ENCODE assay signal across 11 mouse cellular contexts in genomic region chr10:117040355-117040754, GRCm38 (mm10). TPM values are rescaled to one million over a fixed set of nuclear protein-coding genes. Genes with fewer than 3 reads are reported as not detected.
A peak's percentile ranks its signal among the peaks of the same experiment; 100 is the strongest.
DNase-seq lines count a peak whose midpoint lies in the region; ATAC-seq and TF ChIP-seq lines count a peak whose summit lies in the region.
"Had no signal": no experiment of that assay in that cellular context is flagged by ENCODE, and none has a peak within 500 bp of the region (broad histone marks: within the 10 kb centered on the region; RNA-seq: fewer than 3 reads in every experiment).

No protein-coding gene starts in this region.

- no peaks in the 10 kb centered on the region for H3K36me3 ChIP-seq in heart, embryonic 12.5 days
- no peaks in the 10 kb centered on the region for H3K36me3 ChIP-seq in lung, postnatal 0 days (ENCODE audit: insufficient read depth, low read length)
- H3K36me3 ChIP-seq in G1E (replicated peaks): peaks cover 2% of the 10 kb centered on the region
- H3K36me3 ChIP-seq: lung, embryonic 15.5 days had no signal

- no peak for TF ChIP-seq POLR2A in lung, adult 2 months (IDR thresholded peaks at IDR 0.05; ENCODE audit: borderline replicate concordance, extremely low read depth, low read depth, low read length)

- no peak overlapping the region for H3K27ac ChIP-seq in heart, embryonic 12.5 days (ENCODE audit: poor library complexity, severe bottlenecking)
- no peak overlapping the region for H3K27ac ChIP-seq in lung, postnatal 0 days (ENCODE audit: low read length)
- H3K27ac ChIP-seq: lung, embryonic 15.5 days had no signal

- H3K27me3 ChIP-seq in heart, embryonic 12.5 days (replicated peaks): no peaks in the 10 kb centered on the region
- 0 out of 2 replicates have a peak, but pooled peaks cover 3% of the 10 kb centered on the region for H3K27me3 ChIP-seq in lung, postnatal 0 days (replicated peaks; ENCODE audit: insufficient read depth, low read length)
- peaks cover 28% of the 10 kb centered on the region for H3K27me3 ChIP-seq in G1E (ENCODE audit: insufficient read depth, low read length)

- no peak overlapping the region for H3K9ac ChIP-seq in heart, embryonic 12.5 days
- H3K9ac ChIP-seq in lung, postnatal 0 days (replicated peaks; ENCODE audit: low read depth): no peak overlapping the region
- H3K9ac ChIP-seq: lung, embryonic 15.5 days had no signal

- DNase-seq in heart, postnatal 10 days: peak; percentile 34 to 44
- peak; percentile 45 for DNase-seq in lung, postnatal 0 days (ENCODE audit: low spot score)
- DNase-seq in lung, adult 2 months: no peak
- DNase-seq in G1E (ENCODE audit: low spot score): no peak
- DNase-seq in embryo, embryonic 10.5 days (ENCODE audit: low spot score): peak; percentile 60
- DNase-seq in layer of hippocampus, postnatal 36 days: no peak
- no peak for DNase-seq in adrenal gland, adult 8-10 months

- no peak for TF ChIP-seq EP300 in lung, postnatal 0 days (IDR thresholded peaks at IDR 0.05)

- 74% methylated on average over 6 of the region's 6 CpGs for WGBS in heart, embryonic 12.5 days
- WGBS in lung, postnatal 0 days: 69% methylated on average over 6 of the region's 6 CpGs
- WGBS in lung, adult 2 months: 66% methylated on average over 6 of the region's 6 CpGs

- peak; percentile 63 for TF ChIP-seq CTCF in lung, postnatal 0 days (IDR thresholded peaks at IDR 0.05)
- no peak for TF ChIP-seq CTCF in lung, adult 2 months (IDR thresholded peaks at IDR 0.05; ENCODE audit: insufficient read depth, low read length)
- no peak for TF ChIP-seq CTCF in G1E (IDR thresholded peaks at IDR 0.05; ENCODE audit: low read depth, low read length)

- no peaks in the 10 kb centered on the region for H3K9me3 ChIP-seq in heart, embryonic 12.5 days (replicated peaks)
- H3K9me3 ChIP-seq in lung, postnatal 0 days (ENCODE audit: low read length): no peaks in the 10 kb centered on the region
- H3K9me3 ChIP-seq in G1E (replicated peaks): no peaks in the 10 kb centered on the region
- H3K9me3 ChIP-seq: lung, embryonic 15.5 days had no signal

- ATAC-seq in heart, embryonic 12.5 days (ENCODE audit: insufficient number of reproducible peaks, low FRiP score): no peak
- ATAC-seq in lung, postnatal 0 days: no peak
- ATAC-seq in G1E (ENCODE audit: extremely low read depth, insufficient number of reproducible peaks, low FRiP score, poor library complexity, severe bottlenecking): peak; percentile 57; the same call in 1 of the 2 replicates
- ATAC-seq: hindbrain, embryonic 16.5 days had no signal

- H3K4me2 ChIP-seq in heart, embryonic 12.5 days: no peak overlapping the region
- H3K4me2 ChIP-seq in lung, postnatal 0 days (replicated peaks; ENCODE audit: low read depth, low read length): no peak overlapping the region
- H3K4me2 ChIP-seq: lung, embryonic 15.5 days had no signal

- intact Hi-C loops in heart, postnatal 10 days (cut with DNase I): no loop called here

- no peak overlapping the region for H3K4me3 ChIP-seq in heart, embryonic 12.5 days
- no peak overlapping the region for H3K4me3 ChIP-seq in lung, postnatal 0 days (ENCODE audit: low read depth, low read length)
- H3K4me3 ChIP-seq in lung, adult 2 months (replicated peaks; ENCODE audit: extremely low read depth, low read depth, low read length): no peak overlapping the region
- H3K4me3 ChIP-seq in G1E (ENCODE audit: low read depth, low read length): no peak overlapping the region
- H3K4me3 ChIP-seq: lung, embryonic 15.5 days had no signal

- H3K4me1 ChIP-seq in heart, embryonic 12.5 days (replicated peaks): peaks cover 28% of the 10 kb centered on the region
- no peaks in the 10 kb centered on the region for H3K4me1 ChIP-seq in lung, postnatal 0 days (ENCODE audit: insufficient read depth, low read depth, low read length)
- peaks cover 3% of the 10 kb centered on the region; the same call in 1 of the 2 replicates for H3K4me1 ChIP-seq in lung, adult 2 months (ENCODE audit: control insufficient read depth, insufficient read depth, low read length)
- H3K4me1 ChIP-seq in G1E (ENCODE audit: insufficient read depth, low read depth, low read length): peaks cover 20% of the 10 kb centered on the region

RNA-seq across cellular contexts. Expression of gene Lrrc10, which starts 4.8 kb away (rescaled TPM):
- 100 to 1,000 TPM; 156 to 283 TPM for total RNA-seq in heart, postnatal 10 days (2021)
- polyA plus RNA-seq in heart, embryonic 12.5 days (2016; fragmentation: Nextera tagmentation; extraction: Ambion mirVana): 52.9 and 57.4 TPM in 2 replicates
- polyA plus RNA-seq in lung, postnatal 0 days (2015; fragmentation: Nextera tagmentation; extraction: Ambion mirVana): 0.45 and 0.58 TPM in 2 replicates
- polyA plus RNA-seq in lung, adult 2 months (2012; rRNA removed): 1.1 and 2.4 TPM in 2 replicates
- total RNA-seq in G1E (2014; fragmentation: Nextera tagmentation) (not detected in 2 replicates), G1E (2017) (0.06 TPM in 1 of 2 replicates, not detected in the other)
- polyA plus RNA-seq in G1E (2012): 0.04 and 0.13 TPM in 2 replicates
- total RNA-seq in layer of hippocampus, postnatal 36 days (2021): under 1 TPM in 1 of 2 experiments, not detected in 1; 0.25 TPM
- total RNA-seq in adrenal gland, adult 8-10 months (2022): not detected
- polyA plus RNA-seq: hindbrain, embryonic 16.5 days; spleen, adult 2 months had no signal

RNA-seq across cellular contexts. Expression of gene Cct2, which starts 23.3 kb away (rescaled TPM):
- 100 to 1,000 TPM; 160 to 179 TPM for total RNA-seq in heart, postnatal 10 days (2021)
- 171 and 182 TPM in 2 replicates for polyA plus RNA-seq in heart, embryonic 12.5 days (2016; fragmentation: Nextera tagmentation; extraction: Ambion mirVana)
- polyA plus RNA-seq in lung, postnatal 0 days (2015; fragmentation: Nextera tagmentation; extraction: Ambion mirVana): 107 and 109 TPM in 2 replicates
- 36.0 and 56.1 TPM in 2 replicates for polyA plus RNA-seq in lung, adult 2 months (2012; rRNA removed)
- 535 and 554 TPM in 2 replicates for total RNA-seq in G1E (2014; fragmentation: Nextera tagmentation)
- 620 and 644 TPM in 2 replicates for total RNA-seq in G1E (2017)
- 38.5 and 38.6 TPM in 2 replicates for polyA plus RNA-seq in G1E (2012)
- 100 to 1,000 TPM; 184 to 188 TPM for total RNA-seq in layer of hippocampus, postnatal 36 days (2021)
- 100 to 1,000 TPM; 184 to 239 (median 209) TPM for total RNA-seq in adrenal gland, adult 8-10 months (2022)

RNA-seq across cellular contexts. Expression of gene Best3, which starts 54.2 kb away (rescaled TPM):
- total RNA-seq in heart, postnatal 10 days (2021): 1 to 10 TPM; 1.4 to 1.7 TPM
- 0.13 and 0.50 TPM in 2 replicates for polyA plus RNA-seq in heart, embryonic 12.5 days (2016; fragmentation: Nextera tagmentation; extraction: Ambion mirVana)
- 0.15 and 0.43 TPM in 2 replicates for polyA plus RNA-seq in lung, postnatal 0 days (2015; fragmentation: Nextera tagmentation; extraction: Ambion mirVana)
- 2.2 and 3.4 TPM in 2 replicates for polyA plus RNA-seq in lung, adult 2 months (2012; rRNA removed)
- total RNA-seq in G1E (2014; fragmentation: Nextera tagmentation): not detected in 2 replicates
- not detected in 2 replicates for total RNA-seq in G1E (2017)
- not detected in 2 replicates for polyA plus RNA-seq in G1E (2012)
- 1 to 10 TPM; 2.1 to 2.2 TPM for total RNA-seq in layer of hippocampus, postnatal 36 days (2021)
- total RNA-seq in adrenal gland, adult 8-10 months (2022): 1 to 10 TPM in 1 of 4 experiments, under 1 TPM in 3; 0.31 to 1.0 (median 0.69) TPM

Comparison
In these comparisons a context has a peak if more than half of its experiments do, and no peak if none do; other contexts are left out.
1. DNase-seq: peak in heart, postnatal 10 days (2 of 2), lung, postnatal 0 days (single experiment) and embryo, embryonic 10.5 days (single experiment); none in lung, adult 2 months (single experiment), G1E (single experiment), layer of hippocampus, postnatal 36 days (0 of 2) and adrenal gland, adult 8-10 months (single experiment).
2. RNA of gene Lrrc10, which starts 4.8 kb away (total RNA-seq): 156 to 283 TPM in heart, postnatal 10 days; 0.25 TPM in layer of hippocampus, postnatal 36 days, 0.06 TPM in G1E and not detected in adrenal gland, adult 8-10 months; every median in the first group is over 100 times any median in the second.